ENCODE assay signal across 26 mouse cellular contexts in the genomic region with DNA sequence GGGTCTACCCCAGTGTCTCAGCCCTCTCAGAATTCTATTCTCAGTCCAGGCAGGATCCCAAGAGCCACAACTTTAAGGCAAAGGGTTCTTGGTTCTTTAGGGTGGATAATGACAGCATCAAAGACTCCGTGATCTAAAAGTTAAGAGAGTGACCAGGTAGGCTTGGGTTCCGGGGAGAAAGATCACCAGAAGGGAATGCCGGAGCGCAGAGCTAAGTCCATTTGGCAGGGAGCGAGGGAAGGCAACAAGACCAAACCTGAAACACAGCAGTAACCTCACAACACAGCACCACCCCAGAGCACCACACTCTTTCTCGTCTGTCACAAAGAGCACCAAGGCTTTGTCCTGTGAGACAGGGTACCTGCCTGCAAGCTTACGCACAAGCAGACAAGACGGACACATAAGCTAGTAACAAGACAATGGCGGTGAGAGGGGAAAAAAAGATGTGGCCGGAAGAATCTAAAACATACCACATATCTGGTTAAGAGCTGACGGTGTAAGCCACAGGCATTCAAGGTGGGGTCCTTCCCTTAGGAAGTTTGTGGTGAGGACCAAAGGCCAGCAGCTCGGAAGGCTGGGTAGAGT. TPM values are rescaled to one million over a fixed set of nuclear protein-coding genes. Genes with fewer than 3 reads are reported as not detected.
DNase-seq lines count a peak whose midpoint lies in the region; ATAC-seq and TF ChIP-seq lines count a peak whose summit lies in the region.
"Had no signal": no experiment of that assay in that cellular context is flagged by ENCODE, and none has a peak within 500 bp of the region (broad histone marks: within the 10 kb centered on the region; RNA-seq: fewer than 3 reads in every experiment).

No protein-coding gene starts in this region.

- no peaks in the 10 kb centered on the region for H3K9me3 ChIP-seq in kidney, postnatal 0 days (replicated peaks; ENCODE audit: low read length)
- H3K9me3 ChIP-seq in limb, embryonic 10.5 days (replicated peaks) = no peaks in the 10 kb centered on the region
- H3K9me3 ChIP-seq in intestine, postnatal 0 days (ENCODE audit: control insufficient read depth) = no peaks in the 10 kb centered on the region
- H3K9me3 ChIP-seq: forebrain, embryonic 12.5 days; limb, embryonic 15.5 days; midbrain, embryonic 12.5 days; neural tube, embryonic 12.5 days had no signal

- no peak overlapping the region for H3K4me3 ChIP-seq in kidney, postnatal 0 days (replicated peaks; ENCODE audit: low read depth, low read length)
- H3K4me3 ChIP-seq in limb, embryonic 10.5 days = 0 out of 2 replicates have a peak overlapping the region, but pooled peaks have one; percentile 4
- H3K4me3 ChIP-seq in intestine, postnatal 0 days (ENCODE audit: low read depth, low read length) = no peak overlapping the region

- no peak overlapping the region for H3K9ac ChIP-seq in kidney, postnatal 0 days (ENCODE audit: low read depth, low read length)
- H3K9ac ChIP-seq in intestine, postnatal 0 days (ENCODE audit: low read depth, low read length) = no peak overlapping the region

- WGBS in kidney, postnatal 0 days = 87% methylated on average over 12 of the region's 12 CpGs
- WGBS in limb, embryonic 10.5 days = 84% methylated on average over 12 of the region's 12 CpGs
- WGBS in intestine, postnatal 0 days = 91% methylated on average over 12 of the region's 12 CpGs

- no peak for TF ChIP-seq CTCF in kidney, postnatal 0 days (IDR thresholded peaks at IDR 0.05; ENCODE audit: low read depth)
- TF ChIP-seq CTCF in intestine, postnatal 0 days (IDR thresholded peaks at IDR 0.05; ENCODE audit: low read depth) = no peak

- H3K36me3 ChIP-seq in kidney, postnatal 0 days (ENCODE audit: insufficient read depth, low read length) = no peaks in the 10 kb centered on the region
- no peaks in the 10 kb centered on the region for H3K36me3 ChIP-seq in limb, embryonic 10.5 days
- H3K36me3 ChIP-seq in intestine, postnatal 0 days (ENCODE audit: control insufficient read depth, insufficient read depth) = no peaks in the 10 kb centered on the region
- H3K36me3 ChIP-seq: forebrain, embryonic 12.5 days; limb, embryonic 15.5 days; midbrain, embryonic 12.5 days; neural tube, embryonic 12.5 days had no signal

- peak; percentile 61 for DNase-seq in cerebellum, adult 11-12 months
- DNase-seq in cerebellum, postnatal 4 days (ENCODE audit: low spot score in 2 of 2) = no peak
- no peak for DNase-seq in kidney, postnatal 0 days (ENCODE audit: low spot score)
- DNase-seq in kidney, postnatal 4 days = no peak
- peak; percentile 38 for DNase-seq in CD4-positive helper T cell, adult 2 months (ENCODE audit: low read depth, low spot score)
- DNase-seq in limb, embryonic 10.5 days (ENCODE audit: low spot score) = no peak
- no peak for DNase-seq in adrenal gland, postnatal 36 days
- DNase-seq: gastrocnemius, postnatal 10 days; heart, adult 2 months; kidney, postnatal 25 days; lung, adult 18-20 months; lung, postnatal 36 days; thymus, postnatal 25 days had no signal

- no peaks in the 10 kb centered on the region for H3K27me3 ChIP-seq in kidney, postnatal 0 days (ENCODE audit: insufficient read depth, low read length)
- peaks cover 27% of the 10 kb centered on the region; the same call in 1 of the 2 replicates for H3K27me3 ChIP-seq in limb, embryonic 10.5 days (ENCODE audit: low read depth, poor library complexity, severe bottlenecking)
- peaks cover 13% of the 10 kb centered on the region; the same call in 1 of the 2 replicates for H3K27me3 ChIP-seq in intestine, postnatal 0 days (replicated peaks; ENCODE audit: control insufficient read depth, insufficient read depth, low read length)
- H3K27me3 ChIP-seq: neural tube, embryonic 12.5 days had no signal

- ATAC-seq in kidney, postnatal 0 days (replicated peaks; ENCODE audit: low FRiP score, low read depth) = no peak
- no peak for ATAC-seq in intestine, postnatal 0 days

- no peak overlapping the region for H3K4me2 ChIP-seq in kidney, postnatal 0 days (ENCODE audit: low read length)
- H3K4me2 ChIP-seq in intestine, postnatal 0 days (replicated peaks; ENCODE audit: low read depth) = no peak overlapping the region

- 0 out of 2 replicates have a peak overlapping the region, but pooled peaks have one; percentile 42 for H3K27ac ChIP-seq in kidney, postnatal 0 days
- H3K27ac ChIP-seq in limb, embryonic 10.5 days = peak overlapping the region; percentile 86
- no peak overlapping the region for H3K27ac ChIP-seq in intestine, postnatal 0 days (ENCODE audit: low read depth, low read length)
- H3K27ac ChIP-seq: neural tube, embryonic 12.5 days had no signal

- peaks cover 22% of the 10 kb centered on the region for H3K4me1 ChIP-seq in kidney, postnatal 0 days (replicated peaks; ENCODE audit: insufficient read depth, low read length)
- peaks cover 45% of the 10 kb centered on the region for H3K4me1 ChIP-seq in limb, embryonic 10.5 days
- H3K4me1 ChIP-seq in intestine, postnatal 0 days (replicated peaks; ENCODE audit: control insufficient read depth, insufficient read depth, low read length) = peaks cover 2% of the 10 kb centered on the region; the same call in 1 of the 2 replicates

RNA-seq across cellular contexts. Expression of gene Gm21969, which starts 30.0 kb away (rescaled TPM):
- polyA plus RNA-seq in kidney, postnatal 0 days (2015; fragmentation: Nextera tagmentation; extraction: Ambion mirVana) = 0.04 TPM in 1 of 2 replicates, not detected in the other
- not detected in 2 replicates for polyA plus RNA-seq in limb, embryonic 10.5 days (2016; fragmentation: Nextera tagmentation; extraction: Ambion mirVana)
- not detected in 2 replicates for polyA plus RNA-seq in intestine, postnatal 0 days (2015; fragmentation: Nextera tagmentation; extraction: Ambion mirVana)
- not detected for total RNA-seq in adrenal gland, postnatal 36 days (2021)
- total RNA-seq: adrenal gland, adult 18-20 months; CH12.LX; gastrocnemius, postnatal 10 days; heart, adult 2 months; layer of hippocampus, postnatal 14 days; left cerebral cortex, postnatal 14 days had no signal
- polyA plus RNA-seq: brain, embryonic 14.5 days; forebrain, embryonic 12.5 days; heart, adult 2 months; heart, embryonic 16.5 days; hindbrain, embryonic 16.5 days; limb, embryonic 15.5 days; midbrain, embryonic 12.5 days; neural tube, embryonic 12.5 days; stomach, embryonic 16.5 days had no signal

RNA-seq across cellular contexts. Expression of gene Iffo2, which starts 42.7 kb away (rescaled TPM):
- polyA plus RNA-seq in kidney, postnatal 0 days (2015; fragmentation: Nextera tagmentation; extraction: Ambion mirVana) = 4.8 and 5.1 TPM in 2 replicates
- 2.8 and 4.1 TPM in 2 replicates for polyA plus RNA-seq in limb, embryonic 10.5 days (2016; fragmentation: Nextera tagmentation; extraction: Ambion mirVana)
- 3.4 and 4.0 TPM in 2 replicates for polyA plus RNA-seq in intestine, postnatal 0 days (2015; fragmentation: Nextera tagmentation; extraction: Ambion mirVana)
- 10 to 100 TPM; 11.3 to 11.4 TPM for total RNA-seq in adrenal gland, postnatal 36 days (2021)

RNA-seq across cellular contexts. Expression of gene Aldh4a1, which starts 49.6 kb away (rescaled TPM):
- polyA plus RNA-seq in kidney, postnatal 0 days (2015; fragmentation: Nextera tagmentation; extraction: Ambion mirVana) = 91.0 and 106 TPM in 2 replicates
- polyA plus RNA-seq in limb, embryonic 10.5 days (2016; fragmentation: Nextera tagmentation; extraction: Ambion mirVana) = 25.5 and 26.0 TPM in 2 replicates
- 3.5 and 3.9 TPM in 2 replicates for polyA plus RNA-seq in intestine, postnatal 0 days (2015; fragmentation: Nextera tagmentation; extraction: Ambion mirVana)
- 100 to 1,000 TPM in 1 of 2 experiments, 10 to 100 TPM in 1; 57.8 to 136 TPM for total RNA-seq in adrenal gland, postnatal 36 days (2021)

Comparison
In these comparisons a context has a peak if more than half of its experiments do, and no peak if none do; other contexts are left out.
1. DNase-seq: peak in cerebellum, adult 11-12 months (single experiment) and CD4-positive helper T cell, adult 2 months (single experiment); none in cerebellum, postnatal 4 days (0 of 2), kidney, postnatal 0 days (single experiment), kidney, postnatal 4 days (0 of 2), limb, embryonic 10.5 days (single experiment) and adrenal gland, postnatal 36 days (0 of 2).